Mouse (Mus musculus) megakaryocyte, embryonic 14.5 days (primary cell): ENCODE measurements around the gene Donson.

Experiments used
- FLI1 ChIP-seq: IDR thresholded peaks from 2 replicates; pipeline ENCODE4 v1.6.1; 2012; ENCODE audit warnings: low read length, inconsistent platforms, mixed read lengths
- GATA1 ChIP-seq: IDR thresholded peaks from 3 replicates; pipeline ENCODE4 v1.6.1; 2012; ENCODE audit warnings: mixed read lengths, low read length, inconsistent platforms, borderline replicate concordance

- TF ChIP-seq GATA1 (no peak), FLI1 (no peak)
Measured at GRCm38 (mm10) chr16:91685526-91685925, 3.0 kb downstream of the Donson start.
